Mouse (Mus musculus) forebrain, embryonic 11.5 days (tissue): ENCODE results near the gene Hdac9. TPM values are rescaled to one million over a fixed set of nuclear protein-coding genes. Genes with fewer than 3 reads are reported as not detected.

Source experiments
- ATAC-seq: fragments of 200-750 bp; cut with Nextera tagmentation; replicated peaks from 2 replicates; pipeline ENCODE4 v1.8.0; 2017; ENCODE audit warnings: moderate TSS enrichment; ENCODE audit not compliant: low FRiP score
- DNase-seq: peaks from one replicate; pipeline ENCODE4 v3.0.0-alpha.2; 2017; ENCODE audit warnings: low spot score
- H3K27ac ChIP-seq: fragments of 300-500 bp; sonication (generic); 2 replicates; pipeline ENCODE4 v1.5.1; 2014; ENCODE audit warnings: low read depth, low read length
- H3K27me3 ChIP-seq: fragments of 300-500 bp; sonication (generic); 2 replicates; pipeline ENCODE4 v1.6.1; 2014; ENCODE audit warnings: mild to moderate bottlenecking, low read length, mixed read lengths; ENCODE audit not compliant: control insufficient read depth, insufficient read depth
- H3K36me3 ChIP-seq: fragments of 300-500 bp; sonication (generic); 2 replicates; pipeline ENCODE4 v1.6.1; 2014; ENCODE audit warnings: mild to moderate bottlenecking, low read length, moderate library complexity, mixed read lengths; ENCODE audit not compliant: control insufficient read depth, insufficient read depth
- H3K4me1 ChIP-seq: fragments of 300-500 bp; sonication (generic); replicated peaks from 2 replicates; pipeline ENCODE4 v1.6.1; 2014; ENCODE audit warnings: low read length, mixed read lengths; ENCODE audit not compliant: control insufficient read depth, insufficient read depth
- H3K4me2 ChIP-seq: fragments of 300-500 bp; sonication (generic); 2 replicates; pipeline ENCODE4 v1.6.1; 2014; ENCODE audit warnings: low read depth, mild to moderate bottlenecking, low read length, moderate library complexity, mixed read lengths; ENCODE audit not compliant: severe bottlenecking
- H3K4me3 ChIP-seq: fragments of 300-500 bp; sonication (generic); 2 replicates; pipeline ENCODE4 v1.5.1; 2014; ENCODE audit warnings: low read depth, low read length
- H3K9ac ChIP-seq: fragments of 300-500 bp; sonication (generic); 2 replicates; pipeline ENCODE4 v1.6.1; 2014; ENCODE audit warnings: low read length
- H3K9me3 ChIP-seq: fragments of 300-500 bp; sonication (generic); 2 replicates; pipeline ENCODE4 v1.6.1; 2016; ENCODE audit warnings: low read length, mixed read lengths; ENCODE audit not compliant: control insufficient read depth
- WGBS: fragments of 180-500 bp; shearing (Covaris S2); extraction: QIAGEN DNeasy Blood & Tissue Kit; methylation state at CpG from one replicate; pipeline ENCODE4 v1.1.7; 2014; 5-methylcytosine and 5-hydroxymethylcytosine counted together
- polyA plus RNA-seq: library from polyadenylated mRNA; unstranded; fragments of >200 nt; fragmentation: Nextera tagmentation; extraction: Ambion mirVana; gene quantifications from 2 replicates; pipeline ENCODE4 v1.2.1, GENCODE M21; 2014

The Hdac9 gene
- polyA plus RNA-seq, 1 experiment from 2014 or later: 9.6 TPM

GRCm38 (mm10) chr12:34176790-34177189 is 740.1 kb downstream of the Hdac9 start:
- Histone ChIP-seq H3K4me1 (no peaks in the 10 kb centered on the region), H3K4me2 (no peak overlapping the region), H3K36me3 (no peaks in the 10 kb centered on the region), H3K27me3 (no peaks in the 10 kb centered on the region), H3K9me3 (no peaks in the 10 kb centered on the region), H3K9ac (no peak overlapping the region), H3K27ac (no peak overlapping the region), H3K4me3 (no peak overlapping the region)
- 84% methylated on average over 3 of the region's 3 CpGs for WGBS
- ATAC-seq (no peak), DNase-seq (no peak)

DNA sequence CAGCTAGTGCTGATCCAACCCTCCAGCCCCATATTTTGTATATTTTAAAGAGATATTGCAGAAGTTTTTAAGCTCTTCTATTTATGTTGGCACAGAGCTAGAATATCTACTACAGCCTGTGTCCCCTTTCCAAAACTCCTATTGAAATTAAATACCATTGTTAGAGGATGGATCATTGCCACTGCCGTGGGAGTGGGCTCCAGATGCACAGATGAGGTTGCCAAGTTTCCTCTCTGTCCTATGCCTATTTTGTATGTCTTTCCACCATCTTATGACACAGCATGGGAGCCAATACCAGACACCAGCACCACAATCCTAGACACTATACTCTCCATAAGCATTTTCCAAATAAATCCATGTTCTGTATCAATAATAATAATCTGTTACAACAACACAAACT is 743.9 kb downstream of the Hdac9 start:
- H3K36me3 ChIP-seq: no peaks in the 10 kb centered on the region
- H3K4me3 ChIP-seq: no peak overlapping the region
- H3K4me1 ChIP-seq: no peaks in the 10 kb centered on the region
- H3K9me3 ChIP-seq: no peaks in the 10 kb centered on the region
- no peak overlapping the region for H3K27ac ChIP-seq
- 82% methylated on average over 1 of the region's 1 CpGs for WGBS
- ATAC-seq: no peak
- no peak for DNase-seq
- no peaks in the 10 kb centered on the region for H3K27me3 ChIP-seq
- H3K9ac ChIP-seq: no peak overlapping the region
- no peak overlapping the region for H3K4me2 ChIP-seq

- whole genome bisulfite sequencing: 63% methylated on average over 3 of the region's 3 CpGs
- Histone ChIP-seq H3K9me3 (no peaks in the 10 kb centered on the region), H3K27ac (no peak overlapping the region), H3K36me3 (no peaks in the 10 kb centered on the region), H3K4me2 (no peak overlapping the region), H3K27me3 (no peaks in the 10 kb centered on the region), H3K9ac (no peak overlapping the region), H3K4me3 (no peak overlapping the region), H3K4me1 (no peaks in the 10 kb centered on the region)
- DNase-seq: no peak
- no peak for ATAC-seq
Measured at GRCm38 (mm10) chr12:34170601-34171000, 746.3 kb downstream of the Hdac9 start.

DNA sequence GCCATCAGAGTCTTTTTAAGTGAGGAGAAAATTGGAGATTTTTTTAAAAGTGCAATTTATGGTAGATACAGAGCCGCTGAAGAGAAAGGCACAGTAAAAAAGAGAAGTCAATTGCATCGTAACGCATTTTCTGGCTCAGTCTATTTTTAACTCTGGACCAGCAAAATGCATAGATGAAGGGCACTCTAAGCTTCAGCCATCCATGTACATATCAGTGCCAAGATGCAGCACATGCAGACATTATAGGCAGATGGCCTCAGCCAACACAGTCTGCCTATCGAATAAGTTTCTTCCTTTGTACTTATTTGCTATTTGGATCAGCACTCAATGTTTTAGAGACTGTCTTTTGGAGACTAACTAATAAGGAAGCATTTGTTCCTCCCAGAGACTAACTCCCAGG is 751.2 kb downstream of the Hdac9 start:
- no peak overlapping the region for H3K9ac ChIP-seq
- no peak for DNase-seq
- H3K4me1 ChIP-seq: no peaks in the 10 kb centered on the region
- ATAC-seq: no peak
- WGBS: 91% methylated on average over 4 of the region's 4 CpGs
- no peaks in the 10 kb centered on the region for H3K27me3 ChIP-seq
- H3K36me3 ChIP-seq: no peaks in the 10 kb centered on the region
- H3K4me2 ChIP-seq: no peak overlapping the region
- H3K27ac ChIP-seq: no peak overlapping the region
- no peak overlapping the region for H3K4me3 ChIP-seq
- no peaks in the 10 kb centered on the region for H3K9me3 ChIP-seq

- WGBS: 93% methylated on average over 6 of the region's 6 CpGs
- no peak for ATAC-seq
Measured at GRCm38 (mm10) chr12:34156301-34156700, 760.6 kb downstream of the Hdac9 start.

GRCm38 (mm10) chr12:34155740-34156139 is 761.2 kb downstream of the Hdac9 start:
- ATAC-seq (no peak), DNase-seq (no peak)
- Histone ChIP-seq H3K4me2 (no peak overlapping the region), H3K36me3 (no peaks in the 10 kb centered on the region), H3K4me1 (no peaks in the 10 kb centered on the region), H3K27me3 (no peaks in the 10 kb centered on the region), H3K9ac (no peak overlapping the region), H3K9me3 (no peaks in the 10 kb centered on the region), H3K27ac (no peak overlapping the region), H3K4me3 (no peak overlapping the region)
- WGBS: 70% methylated on average over 5 of the region's 5 CpGs

More at GRCm38 (mm10) chr12:34156301-34156700, 760.6 kb downstream of the Hdac9 start:
- Histone ChIP-seq H3K9ac (no peak overlapping the region), H3K27ac (no peak overlapping the region), H3K27me3 (no peaks in the 10 kb centered on the region), H3K9me3 (no peaks in the 10 kb centered on the region), H3K4me1 (no peaks in the 10 kb centered on the region), H3K36me3 (no peaks in the 10 kb centered on the region), H3K4me3 (no peak overlapping the region), H3K4me2 (no peak overlapping the region)
- no peak for DNase-seq

DNA sequence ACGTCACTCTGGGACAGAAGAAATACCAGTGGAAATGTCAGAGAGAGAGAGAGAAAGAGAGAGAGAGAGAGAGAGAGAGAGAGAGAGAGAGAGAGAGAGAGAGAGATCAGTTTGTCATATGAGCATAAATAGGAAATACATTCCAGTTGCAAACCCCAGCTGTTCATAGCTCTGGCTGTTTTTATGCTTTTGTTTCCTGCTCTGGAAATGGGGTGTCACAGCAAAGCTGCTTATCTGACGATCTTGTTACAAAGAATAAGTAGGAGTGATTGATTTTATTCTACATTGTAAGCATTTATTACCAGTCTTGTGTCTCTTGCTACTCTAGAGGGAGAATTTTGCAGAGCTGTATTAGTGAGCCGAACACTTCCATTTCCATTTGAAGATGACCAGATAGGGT is 762.1 kb downstream of the Hdac9 start:
- Histone ChIP-seq H3K27me3 (no peaks in the 10 kb centered on the region), H3K27ac (no peak overlapping the region), H3K4me3 (no peak overlapping the region), H3K9ac (no peak overlapping the region), H3K4me1 (no peaks in the 10 kb centered on the region), H3K36me3 (no peaks in the 10 kb centered on the region), H3K9me3 (no peaks in the 10 kb centered on the region), H3K4me2 (no peak overlapping the region)
- ATAC-seq: no peak
- DNase-seq: no peak
- WGBS: 87% methylated on average over 3 of the region's 3 CpGs

DNA sequence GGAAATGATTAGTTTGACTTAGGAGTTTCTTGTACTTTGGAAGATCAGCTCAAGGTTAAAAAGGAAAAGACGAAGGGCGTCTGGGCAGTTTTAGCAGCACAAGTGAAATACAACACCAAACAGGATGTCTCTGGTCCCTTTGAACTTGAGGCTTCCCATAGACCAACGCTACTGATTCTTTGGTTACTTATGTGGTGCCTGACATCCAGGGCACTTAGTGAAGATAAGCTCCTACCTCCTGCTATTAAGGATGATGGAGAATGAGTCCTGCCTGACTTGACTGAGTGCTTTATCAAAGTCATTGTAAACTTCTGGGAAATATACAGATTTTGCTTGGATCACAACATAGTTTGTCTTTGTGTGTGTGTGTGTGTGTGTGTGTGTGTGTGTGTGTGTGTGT is 765.6 kb downstream of the Hdac9 start:
- Histone ChIP-seq H3K4me1 (no peaks in the 10 kb centered on the region), H3K27ac (no peak overlapping the region), H3K36me3 (no peaks in the 10 kb centered on the region), H3K4me3 (no peak overlapping the region), H3K9ac (no peak overlapping the region), H3K27me3 (no peaks in the 10 kb centered on the region), H3K4me2 (no peak overlapping the region), H3K9me3 (no peaks in the 10 kb centered on the region)
- ATAC-seq (no peak), DNase-seq (no peak)
- WGBS: 75% methylated on average over 3 of the region's 3 CpGs

GRCm38 (mm10) chr12:34142743-34143142 is 774.2 kb downstream of the Hdac9 start:
- no peak overlapping the region for H3K4me2 ChIP-seq
- no peaks in the 10 kb centered on the region for H3K36me3 ChIP-seq
- DNase-seq (no peak), ATAC-seq (no peak)
- no peaks in the 10 kb centered on the region for H3K27me3 ChIP-seq
- H3K4me3 ChIP-seq: no peak overlapping the region
- WGBS: 85% methylated on average over 2 of the region's 2 CpGs
- H3K27ac ChIP-seq: no peak overlapping the region
- no peaks in the 10 kb centered on the region for H3K4me1 ChIP-seq
- no peaks in the 10 kb centered on the region for H3K9me3 ChIP-seq
- H3K9ac ChIP-seq: no peak overlapping the region
